Mouse (Mus musculus) right cerebral cortex, postnatal 14 days (tissue): Measurements from ENCODE around the gene Cyb5d1.

Source experiments
- DNase-seq: peaks from one replicate; pipeline ENCODE4 v3.0.0; 2022

Cyb5d1 gene

GRCm38 (mm10) chr11:69346441-69346840, 49.0 kb downstream of the Cyb5d1 start:
- no peak for DNase-seq
